ENCODE assay signal across 8 mouse cellular contexts in the genomic region with DNA sequence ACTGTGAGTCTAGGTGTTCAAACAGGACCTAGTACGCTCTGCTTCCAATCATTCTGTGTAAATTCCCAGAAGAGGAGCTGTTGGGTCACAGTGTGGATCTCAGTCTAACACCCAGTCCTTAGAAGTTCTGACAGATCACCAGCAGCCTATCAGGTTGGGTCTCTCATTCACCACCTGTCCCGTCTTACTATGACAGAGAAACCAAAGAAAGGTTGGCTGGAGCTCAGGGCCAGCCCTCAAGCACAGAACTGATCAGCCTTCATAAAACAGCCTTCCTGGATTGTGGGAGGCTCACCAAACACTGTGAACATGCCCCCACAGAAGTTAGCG.
DNase-seq lines count a peak whose midpoint lies in the region; ATAC-seq and TF ChIP-seq lines count a peak whose summit lies in the region.

No protein-coding gene starts in this region.

- H3K4me2 ChIP-seq in kidney, postnatal 0 days (ENCODE audit: low read length): peak overlapping the region; percentile 86
- H3K4me2 ChIP-seq in embryonic facial prominence, embryonic 12.5 days (replicated peaks): peak overlapping the region; percentile 83
- peak overlapping the region; percentile 68 for H3K4me2 ChIP-seq in hindbrain, postnatal 0 days (ENCODE audit: low read depth, low read length)
- H3K4me2 ChIP-seq in midbrain, postnatal 0 days (ENCODE audit: low read depth, low read length, poor library complexity, severe bottlenecking): peak overlapping the region; percentile 70

- WGBS in kidney, postnatal 0 days: 43% methylated on average over 3 of the region's 3 CpGs
- 54% methylated on average over 3 of the region's 3 CpGs for WGBS in embryonic facial prominence, embryonic 12.5 days
- 62% methylated on average over 3 of the region's 3 CpGs for WGBS in hindbrain, postnatal 0 days
- 73% methylated on average over 3 of the region's 3 CpGs for WGBS in midbrain, postnatal 0 days

- peak overlapping the region; percentile 39; the same call in 1 of the 2 replicates for H3K4me3 ChIP-seq in kidney, postnatal 0 days (replicated peaks; ENCODE audit: low read depth, low read length)
- peak overlapping the region; percentile 44 for H3K4me3 ChIP-seq in embryonic facial prominence, embryonic 12.5 days
- peak overlapping the region; percentile 32; the same call in 1 of the 2 replicates for H3K4me3 ChIP-seq in hindbrain, postnatal 0 days (ENCODE audit: low read length)
- H3K4me3 ChIP-seq in midbrain, postnatal 0 days (ENCODE audit: low read depth, low read length): no peak overlapping the region

- H3K9ac ChIP-seq in kidney, postnatal 0 days (ENCODE audit: low read depth, low read length): peak overlapping the region; percentile 64; the same call in 1 of the 2 replicates
- peak overlapping the region; percentile 63; the same call in 1 of the 2 replicates for H3K9ac ChIP-seq in embryonic facial prominence, embryonic 12.5 days
- no peak overlapping the region for H3K9ac ChIP-seq in hindbrain, postnatal 0 days (replicated peaks; ENCODE audit: low read length)
- H3K9ac ChIP-seq in midbrain, postnatal 0 days (replicated peaks; ENCODE audit: low read length, poor library complexity, severe bottlenecking): peak overlapping the region; percentile 52; the same call in 1 of the 2 replicates

- TF ChIP-seq CTCF in kidney, postnatal 0 days (IDR thresholded peaks at IDR 0.05; ENCODE audit: low read depth): no peak
- TF ChIP-seq CTCF in hindbrain, postnatal 0 days (IDR thresholded peaks at IDR 0.05; ENCODE audit: low read depth): no peak
- TF ChIP-seq CTCF in midbrain, postnatal 0 days (IDR thresholded peaks at IDR 0.05): no peak

- H3K4me1 ChIP-seq in kidney, postnatal 0 days (replicated peaks; ENCODE audit: insufficient read depth, low read length): peaks cover 61% of the 10 kb centered on the region
- H3K4me1 ChIP-seq in embryonic facial prominence, embryonic 12.5 days: peaks cover 94% of the 10 kb centered on the region
- H3K4me1 ChIP-seq in hindbrain, postnatal 0 days (ENCODE audit: insufficient read depth, low read length): peaks cover 55% of the 10 kb centered on the region
- H3K4me1 ChIP-seq in midbrain, postnatal 0 days (ENCODE audit: insufficient read depth, low read length): peaks cover 33% of the 10 kb centered on the region

- ATAC-seq in kidney, postnatal 0 days (replicated peaks; ENCODE audit: low FRiP score, low read depth): no peak
- ATAC-seq in embryonic facial prominence, embryonic 12.5 days (ENCODE audit: insufficient number of reproducible peaks, insufficient read depth, low FRiP score, low TSS enrichment): no peak
- no peak for ATAC-seq in hindbrain, postnatal 0 days
- ATAC-seq in midbrain, postnatal 0 days (ENCODE audit: low FRiP score): no peak

- peak overlapping the region; percentile 98 for H3K27ac ChIP-seq in kidney, postnatal 0 days
- peak overlapping the region; percentile 99 for H3K27ac ChIP-seq in embryonic facial prominence, embryonic 12.5 days
- peak overlapping the region; percentile 90 for H3K27ac ChIP-seq in hindbrain, postnatal 0 days
- H3K27ac ChIP-seq in midbrain, postnatal 0 days (ENCODE audit: low read depth, low read length): peak overlapping the region; percentile 88

- no peaks in the 10 kb centered on the region for H3K36me3 ChIP-seq in kidney, postnatal 0 days (ENCODE audit: insufficient read depth, low read length)
- peaks cover 8% of the 10 kb centered on the region; the same call in 1 of the 2 replicates for H3K36me3 ChIP-seq in embryonic facial prominence, embryonic 12.5 days
- no peaks in the 10 kb centered on the region for H3K36me3 ChIP-seq in hindbrain, postnatal 0 days (ENCODE audit: insufficient read depth, low read length)
- H3K36me3 ChIP-seq in midbrain, postnatal 0 days (ENCODE audit: insufficient read depth, low read length): no peaks in the 10 kb centered on the region

- H3K27me3 ChIP-seq in kidney, postnatal 0 days (ENCODE audit: insufficient read depth, low read length): no peaks in the 10 kb centered on the region
- H3K27me3 ChIP-seq in embryonic facial prominence, embryonic 12.5 days: no peaks in the 10 kb centered on the region
- H3K27me3 ChIP-seq in hindbrain, postnatal 0 days (ENCODE audit: insufficient read depth, low read length): no peaks in the 10 kb centered on the region
- no peaks in the 10 kb centered on the region for H3K27me3 ChIP-seq in midbrain, postnatal 0 days (ENCODE audit: insufficient read depth, low read length)

- no peaks in the 10 kb centered on the region for H3K9me3 ChIP-seq in kidney, postnatal 0 days (replicated peaks; ENCODE audit: low read length)
- no peaks in the 10 kb centered on the region for H3K9me3 ChIP-seq in embryonic facial prominence, embryonic 12.5 days
- no peaks in the 10 kb centered on the region for H3K9me3 ChIP-seq in hindbrain, postnatal 0 days (ENCODE audit: low read length)
- H3K9me3 ChIP-seq in midbrain, postnatal 0 days (ENCODE audit: low read length): no peaks in the 10 kb centered on the region

- no peak for DNase-seq in kidney, postnatal 0 days (ENCODE audit: low spot score)
- DNase-seq in kidney, adult 9 months: no peak
- DNase-seq in hindbrain, postnatal 0 days (ENCODE audit: low spot score): no peak
- no peak for DNase-seq in midbrain, postnatal 0 days (ENCODE audit: low spot score)
- no peak for DNase-seq in spleen, postnatal 14 days (ENCODE audit: low spot score in 2 of 2)
- no peak for DNase-seq in cerebellum, postnatal 36 days
- no peak for DNase-seq in cerebellum, adult 18-20 months
